13 mouse cellular contexts compared by ENCODE assay signal in genomic region chr15:32286296-32286695, GRCm38 (mm10).
"Had no signal": no experiment of that assay in that cellular context is flagged by ENCODE, and none has a peak within 500 bp of the region (broad histone marks: within the 10 kb centered on the region; RNA-seq: fewer than 3 reads in every experiment).

No protein-coding gene starts in this region.

- H3K36me3 ChIP-seq: kidney, embryonic 15.5 days; limb, embryonic 15.5 days; liver, embryonic 12.5 days; midbrain, embryonic 12.5 days; stomach, embryonic 15.5 days had no signal

- H3K9ac ChIP-seq: kidney, embryonic 15.5 days; limb, embryonic 15.5 days; liver, embryonic 12.5 days; lung, embryonic 14.5 days; midbrain, embryonic 12.5 days; stomach, embryonic 15.5 days had no signal

- ATAC-seq: liver, embryonic 12.5 days had no signal

- H3K27me3 ChIP-seq: kidney, embryonic 15.5 days; limb, embryonic 15.5 days; liver, embryonic 12.5 days; midbrain, embryonic 12.5 days; stomach, embryonic 15.5 days had no signal

- H3K4me2 ChIP-seq: kidney, embryonic 15.5 days; limb, embryonic 15.5 days; liver, embryonic 12.5 days; lung, embryonic 14.5 days; midbrain, embryonic 12.5 days; stomach, embryonic 15.5 days had no signal

- H3K4me1 ChIP-seq: kidney, embryonic 15.5 days; liver, embryonic 12.5 days; midbrain, embryonic 12.5 days; stomach, embryonic 15.5 days had no signal

- H3K4me3 ChIP-seq: kidney, embryonic 15.5 days; limb, embryonic 15.5 days; liver, embryonic 12.5 days; midbrain, embryonic 12.5 days; stomach, embryonic 15.5 days had no signal

- DNase-seq: kidney, postnatal 36 days; layer of hippocampus, adult 9-11 months; layer of hippocampus, postnatal 36 days; lung, embryonic 14.5 days; lung, postnatal 10 days; lung, postnatal 4 days; right cerebral cortex, postnatal 25 days; thymus, postnatal 36 days had no signal

- H3K9me3 ChIP-seq: kidney, embryonic 15.5 days; limb, embryonic 15.5 days; liver, embryonic 12.5 days; midbrain, embryonic 12.5 days; stomach, embryonic 15.5 days had no signal

- H3K27ac ChIP-seq: kidney, embryonic 15.5 days; limb, embryonic 15.5 days; liver, embryonic 12.5 days; midbrain, embryonic 12.5 days; stomach, embryonic 15.5 days had no signal
